Mouse (Mus musculus): ENCODE data around the gene Samd4b.
"Not testable (repeated sequence)": the region's sequence is repeated elsewhere in the genome, so short reads cannot be mapped to it uniquely, and the experiment has no call there.

The Samd4b gene

DNA sequence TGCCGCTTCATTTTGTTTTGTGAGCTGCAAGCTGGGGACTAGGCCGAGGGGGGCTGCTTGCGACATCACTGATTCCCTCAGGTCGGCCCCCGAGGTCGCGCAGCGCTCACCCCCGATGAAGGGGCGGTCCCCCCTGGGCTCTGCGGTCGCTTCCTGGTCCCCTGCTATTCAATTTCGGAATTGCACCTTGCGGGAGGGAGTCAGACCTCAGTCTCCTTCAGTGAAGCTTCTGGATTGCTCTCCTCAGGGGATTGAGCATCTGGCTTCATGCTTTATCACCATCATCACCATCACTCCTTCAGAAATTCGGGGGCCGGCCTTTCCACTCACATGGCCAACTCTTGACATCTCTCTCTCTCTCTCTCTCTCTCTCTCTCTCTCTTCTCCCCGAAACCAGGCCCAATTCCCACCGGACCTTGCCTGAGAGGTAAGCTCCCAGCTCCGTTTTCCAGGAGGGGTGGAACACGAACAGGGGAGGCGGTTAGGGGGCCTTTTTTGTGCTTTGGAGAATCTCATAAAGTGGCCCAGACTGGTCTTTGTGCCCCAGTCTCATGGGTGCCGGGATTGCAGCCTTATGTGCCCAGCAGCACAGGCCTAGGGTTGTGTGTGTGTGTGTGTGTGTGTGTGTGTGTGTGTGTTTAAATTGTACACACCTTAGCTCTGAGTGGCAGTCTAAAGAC is 204.5 kb downstream of the Samd4b start:
- DNase-seq: no peak

DNA sequence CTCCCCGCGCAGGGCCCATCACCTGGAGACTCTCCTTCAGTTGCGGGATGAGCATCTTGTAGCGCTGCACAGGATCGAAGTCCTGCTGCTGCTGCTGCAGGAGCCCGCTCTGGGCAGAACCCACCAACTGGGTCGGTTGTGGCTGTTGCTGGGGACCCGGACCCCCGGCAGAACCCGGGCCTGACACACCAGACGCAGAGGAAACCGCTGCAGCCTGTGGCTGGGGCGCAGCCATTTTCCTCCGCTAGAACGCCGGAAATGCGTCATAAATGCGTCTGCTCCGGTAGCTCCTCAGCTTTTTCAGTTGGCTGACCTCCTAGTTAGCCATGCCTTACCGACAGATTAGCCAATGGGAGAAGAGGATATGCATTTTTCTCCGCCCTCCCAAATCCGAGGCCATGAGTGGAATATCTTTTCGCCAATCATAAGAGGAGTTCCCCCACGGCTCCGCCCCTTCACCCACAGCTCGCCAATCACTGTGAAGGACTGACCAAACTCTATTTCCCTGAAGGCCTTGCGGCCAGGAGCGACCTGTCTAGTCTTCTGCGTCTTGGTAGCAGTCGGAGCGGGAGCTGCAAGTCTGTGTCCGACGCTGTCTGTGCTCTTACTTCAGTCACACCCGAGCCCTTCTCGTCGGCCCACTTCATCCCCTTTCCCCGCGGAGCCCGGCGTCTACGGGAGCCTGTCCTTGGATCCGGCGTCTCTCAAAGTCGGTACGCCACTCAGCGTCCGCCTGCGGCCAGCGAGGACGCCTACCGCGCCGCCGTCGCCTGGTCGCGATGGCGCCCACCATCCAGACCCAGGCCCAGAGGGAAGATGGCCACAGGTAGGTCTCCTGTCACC is 205.3 kb downstream of the Samd4b start, which contains the start of the genes Med29 and Paf1:
Med29 (minus strand) TSS at position 280 of the 843 bp plus-strand sequence.
Paf1 (plus strand) TSS at position 523 of the 843 bp plus-strand sequence.
- peak; percentile 99 for DNase-seq

DNA sequence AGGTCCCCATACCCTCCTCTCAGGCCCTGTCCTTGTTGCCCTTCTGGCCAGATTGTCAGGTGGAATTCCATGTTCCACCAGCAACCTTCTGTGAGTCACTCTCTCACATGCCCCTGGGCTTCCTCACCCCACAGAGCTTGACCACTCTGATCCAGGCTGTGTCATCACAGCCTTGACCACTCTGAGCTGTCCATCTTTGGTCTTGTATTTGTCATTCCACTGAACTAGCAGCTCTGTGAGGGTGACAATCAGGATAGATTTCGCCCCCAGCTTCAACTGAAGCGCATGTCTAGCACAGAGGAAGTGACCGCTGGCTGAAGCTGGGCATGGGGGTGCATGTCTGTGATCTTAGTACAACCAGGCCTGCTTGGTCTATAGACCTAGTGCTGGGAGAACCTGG is 207.6 kb downstream of the Samd4b start:
- DNase-seq: no peak

DNA sequence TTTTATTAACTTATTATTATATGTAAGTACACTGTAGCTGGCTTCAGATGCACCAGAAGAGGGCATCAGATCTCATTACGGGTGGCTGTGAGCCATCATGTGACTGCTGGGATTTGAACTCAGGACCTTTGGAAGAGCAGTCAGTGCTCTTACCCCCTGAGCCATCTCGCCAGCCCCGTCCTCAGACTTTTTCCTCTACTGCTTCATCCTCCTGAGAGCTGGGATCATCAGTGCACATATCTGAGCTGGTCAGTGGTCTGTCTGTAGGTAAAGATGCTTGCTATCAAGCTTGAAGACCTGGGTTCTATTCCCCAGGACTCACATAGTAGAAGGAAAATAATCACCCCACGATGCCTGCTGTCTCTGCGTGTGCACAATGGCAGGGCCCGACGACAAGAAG is 210.6 kb downstream of the Samd4b start:
- DNase-seq: not testable (repeated sequence)

DNA sequence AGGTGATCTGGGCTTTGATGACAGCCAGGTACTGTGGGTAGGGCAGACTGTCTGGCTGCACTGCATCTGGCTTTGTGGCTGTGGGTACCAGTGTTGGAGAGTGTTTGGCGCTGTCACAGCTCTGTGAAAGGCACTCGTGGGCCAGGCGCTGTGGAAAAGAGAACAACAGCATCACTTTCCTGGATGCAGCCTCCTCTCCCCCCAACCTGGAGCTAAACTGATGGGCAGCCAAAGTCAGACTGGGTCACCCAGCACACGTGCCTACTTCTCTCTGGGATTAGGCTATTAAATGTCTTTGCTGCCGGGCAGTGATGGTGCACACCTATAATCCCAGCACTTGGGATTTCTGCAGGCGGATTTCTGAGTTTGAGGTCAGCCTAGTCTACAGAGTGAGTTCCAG is 211.1 kb downstream of the Samd4b start:
- DNase-seq: not testable (repeated sequence)

DNA sequence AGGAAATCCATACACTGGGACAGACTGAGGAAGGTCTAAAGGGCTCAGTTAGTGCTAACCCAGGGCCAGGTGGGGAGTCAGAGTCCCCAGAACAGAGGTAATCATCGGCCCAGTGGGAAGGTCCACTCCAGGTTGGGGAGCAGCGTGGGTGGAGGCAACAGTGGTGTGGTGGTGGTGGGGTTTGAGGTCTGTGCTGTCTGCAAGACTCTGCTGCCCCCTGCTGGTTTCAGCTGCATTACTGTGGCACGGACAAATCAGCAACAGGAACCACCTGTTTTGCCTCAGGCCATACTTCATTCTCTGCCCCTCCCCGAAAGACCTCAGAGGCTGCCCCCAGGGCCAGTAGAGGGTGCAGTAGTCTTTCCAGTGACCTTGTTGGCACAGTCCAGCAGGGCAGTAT is 211.5 kb downstream of the Samd4b start:
- DNase-seq: peak; percentile 79

DNA sequence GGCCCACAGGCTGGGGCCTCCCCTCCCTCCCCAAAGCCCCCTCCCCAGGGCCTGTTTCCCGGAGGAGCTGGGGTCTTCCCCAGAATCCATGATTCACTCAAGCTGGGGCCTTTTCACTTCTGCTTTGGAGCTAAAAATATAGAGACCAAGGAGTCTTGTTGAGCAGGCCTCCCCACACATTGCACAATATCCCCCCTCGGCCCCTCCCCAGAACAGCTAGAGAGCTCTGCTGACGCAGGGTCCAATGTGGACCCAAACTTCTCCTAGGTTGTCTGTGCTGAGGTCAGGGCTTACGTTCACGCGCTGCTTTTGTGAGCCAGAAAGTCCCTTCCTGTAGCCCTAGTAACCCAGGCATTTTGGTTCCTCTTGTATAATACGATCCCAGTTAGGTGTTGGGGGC is 211.9 kb downstream of the Samd4b start:
- peak; percentile 91 for DNase-seq

DNA sequence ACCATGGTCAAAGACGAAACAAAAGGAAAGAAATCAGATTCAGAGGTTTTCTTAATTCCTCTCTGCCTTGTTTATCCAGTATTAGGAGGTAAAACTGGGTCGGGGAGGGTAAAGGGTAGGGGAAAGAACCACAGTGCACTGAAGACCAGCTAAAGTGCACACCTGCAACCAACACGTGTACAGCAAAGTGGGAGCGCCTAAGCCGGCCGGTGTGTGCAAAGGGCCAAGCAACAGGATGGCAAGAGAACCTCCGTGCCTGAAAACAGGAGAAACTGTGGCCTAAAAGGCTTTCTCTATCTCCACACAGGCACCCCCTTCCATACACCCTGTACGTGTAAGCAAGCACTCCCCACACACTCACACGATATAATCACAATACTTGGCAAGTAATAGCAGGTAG is 212.7 kb downstream of the Samd4b start:
- no peak for DNase-seq

DNA sequence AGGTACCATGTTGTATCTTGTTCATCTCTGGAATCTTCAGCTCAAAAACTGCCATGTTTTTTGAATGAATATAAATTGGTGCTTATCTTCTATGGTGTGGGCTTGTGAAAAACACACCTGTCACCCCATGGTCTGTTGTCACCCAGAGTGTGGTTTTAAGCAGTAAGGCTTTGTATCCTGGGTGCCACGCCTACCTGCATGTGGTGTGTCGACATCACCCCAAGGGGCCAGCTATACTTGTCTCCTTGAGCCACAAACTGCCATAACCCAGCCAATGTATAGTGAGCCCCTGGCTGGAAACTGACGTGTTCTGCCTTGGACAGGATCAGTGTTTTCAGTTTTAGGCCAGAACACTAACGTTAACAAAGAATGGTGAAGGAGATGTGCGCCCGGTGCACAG is 213.8 kb downstream of the Samd4b start:
- no peak for DNase-seq

DNA sequence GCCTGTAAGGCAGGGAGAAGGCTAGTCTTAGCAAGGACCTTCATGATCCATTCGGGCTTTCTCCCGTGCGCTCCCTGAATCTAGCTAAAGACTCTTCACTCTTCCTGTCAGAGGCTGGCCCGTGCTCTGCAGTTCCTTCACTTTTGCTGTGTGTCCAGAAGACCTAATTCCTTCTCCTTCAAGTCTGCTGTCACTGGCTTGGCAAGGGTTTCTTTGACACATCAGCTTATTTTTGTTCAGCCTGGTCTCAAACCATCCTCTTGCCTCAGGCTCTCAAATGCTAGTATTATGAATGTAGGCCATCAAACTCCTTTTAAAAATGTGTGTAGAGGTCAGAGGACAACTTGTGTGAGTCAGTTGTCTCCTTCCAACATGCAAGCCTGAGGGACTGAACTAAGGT is 214.3 kb downstream of the Samd4b start:
- no peak for DNase-seq

DNA sequence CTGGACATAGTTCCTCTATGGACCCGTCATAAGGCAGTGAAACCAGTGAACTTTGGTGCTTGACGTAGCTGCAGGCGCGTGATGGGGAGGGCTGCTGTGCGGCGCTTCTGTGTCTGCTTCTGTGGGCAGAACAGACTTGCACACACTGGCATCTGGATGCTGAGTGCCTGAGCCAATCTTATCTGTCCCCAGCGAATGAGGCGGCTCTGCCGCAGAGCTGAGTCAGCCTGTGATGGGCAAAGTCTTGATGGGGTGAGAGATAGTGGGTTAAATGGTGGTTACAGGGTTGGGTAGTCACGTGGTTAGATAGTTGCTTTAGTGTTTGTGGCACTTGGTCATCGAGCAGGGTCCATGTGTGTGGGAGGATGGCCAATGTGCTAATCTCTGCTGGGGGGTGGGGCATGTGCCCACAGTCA is 215.0 kb downstream of the Samd4b start:
- peak; percentile 94 for DNase-seq

DNA sequence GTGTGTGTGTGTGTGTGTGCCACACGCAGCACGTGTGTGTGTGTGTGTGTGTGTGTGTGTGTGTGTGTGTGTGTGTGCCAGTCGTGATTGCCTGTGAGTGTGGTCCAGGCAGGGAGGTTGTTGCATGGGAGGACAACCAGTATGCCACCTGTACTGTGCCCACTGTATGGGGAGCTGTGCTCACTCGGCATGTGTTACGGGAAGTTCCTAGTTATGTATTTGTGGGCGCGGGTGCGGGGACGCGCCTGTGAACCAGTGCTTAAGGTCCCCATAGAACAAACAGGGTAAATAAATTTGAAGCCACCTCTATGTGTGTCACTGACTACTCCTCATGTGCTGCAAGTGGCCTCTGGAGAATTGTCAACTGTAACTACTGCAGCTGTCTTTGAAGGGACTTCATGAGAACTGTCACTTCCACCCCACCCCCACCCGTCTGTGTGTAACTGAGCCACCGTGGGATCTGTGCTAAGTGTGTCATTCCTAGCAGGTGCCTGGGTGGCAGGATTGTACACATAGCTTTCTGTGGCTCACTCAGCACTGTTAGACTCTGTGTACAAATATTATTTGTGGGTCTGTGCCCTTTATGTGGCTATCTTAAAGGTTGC is 215.5 kb downstream of the Samd4b start:
- DNase-seq: no peak

DNA sequence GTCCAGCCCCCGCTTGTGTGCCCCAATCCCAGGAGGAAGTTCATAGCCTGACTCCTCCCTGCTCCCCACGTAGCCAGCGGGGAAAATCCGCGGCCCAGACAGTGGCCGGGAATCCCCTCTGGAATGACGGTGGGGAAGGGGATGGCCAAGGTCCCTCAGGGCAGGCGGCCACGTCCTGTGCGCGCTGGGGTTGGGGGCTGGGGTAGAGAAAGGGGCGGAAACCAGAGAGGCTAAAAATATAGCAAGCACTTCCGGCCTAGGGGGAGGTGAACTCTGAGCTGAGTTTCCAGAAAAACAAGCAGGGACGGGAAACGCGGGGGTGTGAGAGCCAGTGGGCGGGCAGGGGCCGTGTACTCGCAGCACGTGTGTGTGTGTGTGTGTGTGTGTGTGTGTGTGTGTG is 216.0 kb downstream of the Samd4b start:
- DNase-seq: peak; percentile 75

DNA sequence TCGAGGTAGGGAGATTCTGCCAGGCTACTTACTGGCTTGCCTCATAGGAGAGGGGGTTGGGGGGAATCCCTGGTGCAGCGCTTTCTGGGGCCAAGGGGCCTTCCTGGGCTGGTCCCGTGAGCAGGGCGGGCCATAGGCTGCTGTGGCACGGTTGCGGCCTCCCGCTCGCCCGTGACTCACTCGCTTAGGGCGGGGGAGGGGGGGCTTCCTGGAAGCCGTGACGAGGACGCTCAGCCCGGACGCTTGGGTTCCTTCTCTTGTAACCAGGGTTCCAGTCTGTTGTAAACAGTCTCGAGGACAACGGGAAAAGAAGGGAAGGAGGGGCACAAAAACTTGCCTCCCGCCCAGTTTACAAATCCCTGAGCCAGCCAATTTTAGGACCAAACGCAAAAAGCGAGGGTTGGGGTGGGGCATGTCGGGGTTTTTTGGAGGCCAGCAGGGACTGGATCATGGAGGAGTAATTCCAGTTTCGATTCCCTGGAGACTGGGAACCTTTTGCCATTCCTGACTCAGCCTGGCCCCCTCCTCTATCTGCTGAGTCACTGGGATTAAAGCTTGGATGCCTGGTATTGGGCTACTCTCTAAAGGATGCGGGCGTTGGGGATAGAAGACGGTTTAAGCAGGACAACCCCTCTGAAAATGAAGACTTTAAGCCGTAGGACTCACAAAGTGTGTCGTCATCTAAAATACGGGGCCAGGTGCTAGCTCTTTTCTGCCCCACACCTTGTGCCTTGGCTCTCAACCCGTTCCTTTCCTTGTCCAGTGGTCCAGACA is 216.7 kb downstream of the Samd4b start:
- no peak for DNase-seq

DNA sequence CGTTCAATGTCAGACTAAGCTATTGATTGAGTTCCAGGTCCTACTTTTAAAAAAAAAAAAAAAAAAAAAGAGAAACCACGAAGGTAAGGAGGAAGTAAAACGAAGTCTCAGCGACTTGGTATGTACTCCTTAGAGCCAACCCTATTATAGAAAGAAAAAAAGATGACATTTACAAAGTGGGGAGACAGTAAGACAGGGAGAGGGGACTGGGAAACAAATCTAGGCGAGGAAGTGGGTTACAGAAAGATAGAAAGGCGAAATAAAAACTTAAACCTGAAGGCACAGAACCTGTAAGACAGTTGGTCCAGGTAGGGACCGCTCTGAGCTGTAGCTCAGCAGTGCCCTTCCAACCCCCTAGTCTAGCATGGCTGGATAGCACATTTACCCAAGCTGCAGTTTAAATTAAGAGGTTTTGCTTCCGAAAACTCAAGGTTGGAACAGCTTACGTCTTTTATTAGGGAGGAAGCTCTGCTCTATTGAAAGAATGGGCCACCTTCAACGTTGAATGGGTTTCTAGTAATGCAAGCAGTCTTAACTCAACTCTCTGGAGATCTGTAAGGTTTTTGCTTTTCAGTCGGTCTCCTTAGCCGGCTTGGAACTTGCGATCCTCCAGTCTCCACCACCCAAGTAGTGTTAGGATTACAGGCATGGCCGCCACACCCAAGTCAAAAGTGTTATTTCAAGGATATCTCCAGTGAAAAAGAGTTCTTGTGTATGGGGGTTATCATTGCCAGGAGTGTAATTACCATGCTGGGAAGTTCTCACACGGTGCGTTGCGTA is 217.5 kb downstream of the Samd4b start, which contains the start of gene Zfp36:
Zfp36 (minus strand) TSS at position 17 of the 780 bp plus-strand sequence.
- no peak for DNase-seq

DNA sequence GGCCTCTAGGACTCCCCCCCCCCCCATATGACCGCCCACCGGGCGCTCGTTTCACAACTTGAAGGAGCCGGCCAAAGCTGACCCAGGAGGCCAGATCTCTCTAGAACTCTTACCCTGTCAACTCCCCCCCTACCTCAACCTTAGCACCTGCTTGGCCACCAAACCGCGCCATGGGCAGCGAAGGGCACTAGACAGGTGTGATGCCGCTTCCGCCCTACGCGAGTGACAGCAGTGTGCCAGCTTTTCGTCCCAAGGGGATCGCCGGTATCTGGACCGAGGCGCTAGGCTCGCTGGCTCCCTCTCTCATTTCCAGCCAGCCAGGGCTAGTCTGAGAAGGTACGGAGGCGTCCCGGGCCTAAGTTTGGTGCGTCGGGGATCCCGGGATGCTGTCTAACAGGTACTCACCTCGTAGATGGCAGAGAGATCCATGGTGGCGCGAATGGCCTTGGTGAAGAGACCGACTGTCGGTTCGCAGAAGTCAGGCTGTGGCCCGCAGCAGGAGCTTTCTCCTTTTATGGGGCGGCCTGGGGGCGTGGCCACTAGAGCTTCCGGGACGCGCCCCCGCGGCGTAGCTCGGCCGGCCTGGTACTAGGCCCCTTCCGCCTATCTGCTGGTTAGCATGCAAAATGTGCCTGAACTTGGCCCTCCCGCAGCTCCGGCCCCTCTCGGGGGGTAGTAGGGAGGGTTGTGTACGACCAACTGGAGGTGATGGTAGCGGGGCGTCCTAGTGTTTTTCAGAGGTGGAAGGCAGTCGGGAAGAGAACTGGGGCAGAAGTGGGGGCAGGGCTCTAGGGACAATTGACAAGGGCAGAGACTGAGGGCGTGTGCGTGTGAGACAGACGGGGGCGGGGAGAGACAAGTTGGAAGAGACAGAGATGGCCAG is 218.9 kb downstream of the Samd4b start:
- peak; percentile 92 for DNase-seq

DNA sequence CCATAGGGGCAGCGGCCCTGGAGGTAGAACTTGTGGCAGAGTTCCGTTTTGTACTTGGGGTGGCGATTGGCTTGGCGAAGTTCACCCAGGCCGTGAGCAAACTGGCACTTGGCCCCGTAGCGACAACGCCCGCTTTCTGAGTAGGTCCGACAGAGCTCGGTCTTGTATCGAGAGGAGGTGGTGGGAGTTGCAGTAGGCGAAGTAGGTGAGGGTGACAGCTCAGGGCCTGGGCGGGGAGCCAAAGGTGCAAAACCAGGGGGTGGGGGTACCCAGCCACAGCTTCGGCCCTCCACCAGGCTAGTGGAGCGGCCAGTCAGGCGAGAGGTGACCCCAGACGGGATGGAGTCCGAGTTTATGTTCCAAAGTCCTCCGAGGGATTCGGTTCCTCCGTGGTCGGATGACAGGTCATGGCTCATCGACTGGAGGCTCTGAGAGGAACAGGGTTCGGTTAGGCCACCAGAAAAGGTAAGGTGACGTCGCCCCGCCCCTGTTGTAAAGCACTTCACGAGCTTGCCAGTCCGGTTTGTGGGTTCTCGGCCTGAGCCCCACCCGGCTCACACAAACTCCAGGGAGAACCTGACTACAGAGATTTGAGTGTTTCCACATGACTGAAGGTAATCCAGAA is 219.8 kb downstream of the Samd4b start:
- no peak for DNase-seq

DNA sequence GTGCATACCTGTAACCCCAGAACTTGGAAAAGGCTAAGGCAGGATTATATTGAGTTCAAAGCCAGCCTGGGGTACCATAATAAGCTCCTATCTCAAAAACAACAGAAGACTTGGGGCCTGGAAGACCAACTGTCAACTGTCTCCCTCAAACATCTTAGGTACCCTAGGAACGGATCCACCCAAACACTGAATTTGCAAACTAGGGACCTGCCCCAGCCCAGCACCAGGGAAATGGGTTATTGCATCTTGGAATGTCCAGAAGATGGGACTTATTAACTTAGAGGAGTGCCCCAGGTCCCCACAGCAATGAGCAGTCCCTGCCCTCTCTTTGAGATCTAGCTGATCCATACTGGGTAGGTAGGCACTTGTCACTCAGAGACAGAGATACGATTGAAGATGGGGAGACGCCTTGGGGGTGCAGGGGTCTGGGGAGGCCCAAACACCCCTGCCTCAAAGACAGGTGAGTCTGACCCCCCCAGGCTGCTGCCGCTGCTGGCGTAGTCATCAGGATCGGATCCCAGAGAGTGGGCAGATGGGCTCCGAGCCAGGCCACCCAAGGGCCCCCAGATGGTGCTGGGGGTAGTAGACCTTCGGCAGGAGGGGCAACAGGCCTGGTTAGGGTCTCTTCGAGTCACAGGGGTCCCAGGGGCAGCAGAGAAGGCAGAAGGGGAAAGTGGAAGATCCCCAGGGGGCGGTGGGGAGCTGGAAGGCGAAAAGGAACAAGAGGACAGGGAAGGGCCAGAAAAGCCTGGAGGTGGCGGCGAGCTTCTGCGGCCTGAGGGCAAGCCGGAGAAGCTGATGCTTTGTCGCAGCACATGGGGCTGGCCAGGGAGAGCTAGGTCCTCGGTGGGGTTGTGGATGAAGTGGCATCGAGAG is 220.5 kb downstream of the Samd4b start:
- no peak for DNase-seq

DNA sequence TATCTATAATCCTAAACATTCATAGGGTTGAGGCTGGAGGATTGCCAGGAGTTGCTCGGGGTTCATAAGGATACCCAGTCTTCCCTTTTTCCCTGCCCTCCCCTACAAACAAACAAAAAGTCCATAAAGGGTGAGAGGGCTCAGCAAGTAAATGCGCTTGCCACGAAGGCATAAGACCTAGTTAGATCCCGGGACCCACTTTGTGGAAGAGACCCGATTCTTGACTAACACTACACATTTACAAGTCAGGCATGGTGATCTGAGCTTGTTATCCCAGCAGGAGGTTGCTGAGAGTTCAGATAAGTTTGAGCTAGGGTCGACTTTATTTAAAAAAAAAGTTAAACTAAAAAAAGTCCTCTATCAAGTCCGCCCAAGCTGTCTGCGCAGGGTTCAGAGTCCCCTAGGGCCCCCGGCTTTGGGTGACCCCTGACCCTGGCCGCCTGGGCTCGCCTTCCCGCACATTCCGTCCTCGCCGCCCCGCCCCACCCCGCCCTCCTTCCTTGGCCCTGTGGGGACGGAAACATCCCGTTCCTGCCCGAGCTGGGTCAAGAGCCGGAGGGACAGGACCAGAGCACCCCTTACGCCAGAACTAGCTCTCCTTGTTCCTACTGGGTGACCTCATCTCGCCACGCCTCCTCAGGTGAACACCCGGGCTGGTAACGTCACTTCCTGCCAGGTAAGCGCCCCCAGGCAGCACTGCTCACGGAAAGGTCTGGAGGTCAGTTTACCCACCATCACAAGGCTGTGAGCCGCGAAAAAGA is 221.8 kb downstream of the Samd4b start:
- no peak for DNase-seq

Data from layer of hippocampus, adult 9-11 months (tissue).